Mouse (Mus musculus): ENCODE data around the gene Nqo1. TPM values are rescaled to one million over a fixed set of nuclear protein-coding genes. Genes with fewer than 3 reads are reported as not detected.

Gene Nqo1
- total and polyA plus RNA-seq, 3 experiments = 0.94 to 23.8 (median 1.9) TPM

DNA sequence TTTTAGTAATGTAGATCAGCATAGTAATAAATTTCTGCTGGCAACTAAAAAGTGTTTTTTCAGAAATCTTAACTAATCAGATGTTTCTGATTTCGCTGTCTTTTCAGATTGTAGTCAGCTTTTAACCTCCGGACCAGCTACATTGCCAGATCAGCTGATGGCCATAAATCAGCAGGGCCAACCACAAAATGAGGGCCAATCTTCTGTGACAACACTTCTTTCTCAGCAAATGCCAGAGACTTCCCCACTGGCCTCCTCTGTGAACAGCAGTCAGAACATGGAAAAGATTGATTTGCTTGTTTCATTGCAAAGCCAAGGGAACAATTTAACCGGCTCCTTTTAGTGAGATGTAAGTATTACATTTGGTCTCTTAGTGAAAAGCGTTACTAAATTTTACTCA, 32.7 kb downstream of the Nqo1 start:
- Histone ChIP-seq H3K4me1 (ENCODE audit: control insufficient read depth in 1 of 2, insufficient read depth in 2 of 2) (no peaks in the 10 kb centered on the region), H3K27me3 (replicated peaks) (no peaks in the 10 kb centered on the region), H3K36me3 (replicated peaks in 1 of 2; ENCODE audit: control insufficient read depth in 1 of 2, insufficient read depth in 1 of 2, low read length in 1 of 2) (peaks cover 73 to 93% of the 10 kb centered on the region in 2 experiments), H3K27ac (ENCODE audit: insufficient read depth, low read depth) (no peak overlapping the region), H3K4me3 (replicated peaks in 1 of 3; ENCODE audit: low read depth in 2 of 3, low read length in 2 of 3, poor library complexity in 1 of 3) (no peak overlapping the region), H3K79me2 (replicated peaks; ENCODE audit: control insufficient read depth, extremely low read depth, insufficient read depth, poor library complexity, severe bottlenecking) (no peaks in the 10 kb centered on the region), H3K9me3 (replicated peaks; ENCODE audit: low read length) (no peaks in the 10 kb centered on the region), H3K4me2 (ENCODE audit: insufficient read depth, low read depth, poor library complexity, severe bottlenecking) (no peak overlapping the region), H3K9ac (ENCODE audit: insufficient read depth, low read depth) (no peak overlapping the region)
- dilution Hi-C loops (cut with MboI; ENCODE audit: extremely low pct_ligation_motif_present, extremely low pct_unique_long_range_greater_than_20kb, low sequenced_read_pairs) = no loop called here
- in situ Hi-C loops (cut with MboI; ENCODE audit: low pct_ligation_motif_present, low pct_unique_long_range_greater_than_20kb, low sequenced_read_pairs) = no loop called here
- DNase-seq (ENCODE audit: extremely low read depth) = no peak
- TF ChIP-seq SMC3 (IDR thresholded peaks at IDR 0.05; ENCODE audit: low read depth, low read length) (no peak), ZNF384 (IDR thresholded peaks at IDR 0.05; ENCODE audit: low read depth, low read length) (no peak), ZKSCAN1 (IDR thresholded peaks at IDR 0.05; ENCODE audit: borderline replicate concordance, low read depth, low read length) (no peak), GABPA (IDR thresholded peaks at IDR 0.05; ENCODE audit: insufficient replicate concordance, low read depth, low read length) (no peak), E2F4 (IDR thresholded peaks at IDR 0.05; ENCODE audit: insufficient replicate concordance, low read depth, low read length) (no peak), RCOR1 (conservative IDR thresholded peaks at IDR 0.05; ENCODE audit: low read depth, low read length) (no peak), MAX (IDR thresholded peaks at IDR 0.05; ENCODE audit: low read length) (no peak), TBP (conservative IDR thresholded peaks at IDR 0.05; ENCODE audit: low read depth, low read length) (no peak)

Other genes starting within 250 kb of the Nqo1 start
- gene Nfat5, start 109.7 kb downstream of the Nqo1 start, total RNA-seq (2012; rRNA removed) = 16.8 and 18.6 TPM in 2 replicates
- gene Nfat5, start 109.7 kb downstream of the Nqo1 start, total RNA-seq (2014; rRNA removed) = 11.3 and 13.2 TPM in 2 replicates
- 29.1 and 36.2 TPM in 2 replicates for gene Nfat5, start 109.7 kb downstream of the Nqo1 start, polyA plus RNA-seq (2012; ENCODE audit: insufficient read length, low read depth)
- 73.0 and 73.1 TPM in 2 replicates for gene Nob1, start 21.8 kb upstream of the Nqo1 start, total RNA-seq (2012; rRNA removed)
- 17.2 and 21.4 TPM in 2 replicates for gene Nob1, start 21.8 kb upstream of the Nqo1 start, total RNA-seq (2014; rRNA removed)
- 109 and 117 TPM in 2 replicates for gene Nob1, start 21.8 kb upstream of the Nqo1 start, polyA plus RNA-seq (2012; ENCODE audit: insufficient read length, low read depth)
- 19.7 and 20.7 TPM in 2 replicates for gene Wwp2, start 33.2 kb upstream of the Nqo1 start, total RNA-seq (2012; rRNA removed)
- 13.5 and 16.3 TPM in 2 replicates for gene Wwp2, start 33.2 kb upstream of the Nqo1 start, total RNA-seq (2014; rRNA removed)
- 29.7 and 30.3 TPM in 2 replicates for gene Wwp2, start 33.2 kb upstream of the Nqo1 start, polyA plus RNA-seq (2012; ENCODE audit: insufficient read length, low read depth)
- gene Psmd7, start 185.3 kb upstream of the Nqo1 start, total RNA-seq (2012; rRNA removed) = 110 and 134 TPM in 2 replicates
- 56.7 and 59.7 TPM in 2 replicates for gene Psmd7, start 185.3 kb upstream of the Nqo1 start, total RNA-seq (2014; rRNA removed)
- 345 and 353 TPM in 2 replicates for gene Psmd7, start 185.3 kb upstream of the Nqo1 start, polyA plus RNA-seq (2012; ENCODE audit: insufficient read length, low read depth)

All from CH12.LX (cell line).